Mouse (Mus musculus): ENCODE results near the gene AL731706.1. TPM values are rescaled to one million over a fixed set of nuclear protein-coding genes. Genes with fewer than 3 reads are reported as not detected.

Gene AL731706.1
- total RNA-seq, 2 experiments from 2014 or later: 37.3 to 38.0 TPM

- DNase-seq: no peak
- intact Hi-C loops (cut with DNase I): no loop called here
Observed at GRCm38 (mm10) chr2:136850366-136850765, 40.8 kb downstream of the AL731706.1 start.

- intact Hi-C loops (cut with DNase I): no loop called here
- DNase-seq: no peak
Observed at GRCm38 (mm10) chr2:136837994-136838393, 53.2 kb downstream of the AL731706.1 start.

GRCm38 (mm10) chr2:136835882-136836281 is 55.3 kb downstream of the AL731706.1 start:
- no peak for DNase-seq
- intact Hi-C loops (cut with DNase I): no loop called here

- DNase-seq: peak in 1 of 2 experiments; percentile 5
- intact Hi-C loops (cut with DNase I): no loop called here
Observed at GRCm38 (mm10) chr2:136834715-136835075, 56.5 kb downstream of the AL731706.1 start.

GRCm38 (mm10) chr2:136833976-136834714 is 57.0 kb downstream of the AL731706.1 start:
- no peak for DNase-seq
- intact Hi-C loops (cut with DNase I): no loop called here

- intact Hi-C loops (cut with DNase I): no loop called here
- DNase-seq: peak; percentile 8 to 28
Observed at GRCm38 (mm10) chr2:136832936-136833335, 58.3 kb downstream of the AL731706.1 start.

Other genes with a start within 250 kb of the AL731706.1 start
- gene Snap25, start 177.9 kb downstream of the AL731706.1 start, total RNA-seq (2021): under 1 TPM in 1 of 2 experiments, not detected in 1; 0.83 TPM
- gene AL731706.2, start 5.7 kb downstream of the AL731706.1 start, total RNA-seq (2021): 10 to 100 TPM; 22.3 to 33.7 TPM
- gene Slx4ip, start 171 bp downstream of the AL731706.1 start, total RNA-seq (2021): 1 to 10 TPM; 1.3 to 2.0 TPM
- 10 to 100 TPM; 28.5 to 28.6 TPM for gene Mkks, start within 50 bp of the AL731706.1 start, total RNA-seq (2021)
- 10 to 100 TPM; 11.5 to 12.7 TPM for gene Jag1, start 225.3 kb upstream of the AL731706.1 start, total RNA-seq (2021)

All from heart, postnatal 36 days (tissue).